Mouse (Mus musculus) frontal cortex, adult 2 months (tissue): ENCODE data around the gene Cdyl2. TPM values are rescaled to one million over a fixed set of nuclear protein-coding genes. Genes with fewer than 3 reads are reported as not detected.
A peak's percentile ranks its signal among the peaks of the same experiment; 100 is the strongest.

ENCODE experiments used
- DNase-seq, 2 experiments: peaks; one replicate each; pipeline ENCODE4 v3.0.0; 2022; ENCODE audit warnings: low spot score in 1 of 2; ENCODE audit errors: extremely low spot score in 1 of 2
- polyA plus RNA-seq: library from polyadenylated mRNA; depleted of rRNA; stranded (reverse); fragments of >200 nt; gene quantifications from 2 replicates; pipeline ENCODE4 v1.2.3, GENCODE M21; 2012; rRNA removed

The Cdyl2 gene
- 3.6 and 3.7 TPM in 2 replicates for polyA plus RNA-seq

DNA sequence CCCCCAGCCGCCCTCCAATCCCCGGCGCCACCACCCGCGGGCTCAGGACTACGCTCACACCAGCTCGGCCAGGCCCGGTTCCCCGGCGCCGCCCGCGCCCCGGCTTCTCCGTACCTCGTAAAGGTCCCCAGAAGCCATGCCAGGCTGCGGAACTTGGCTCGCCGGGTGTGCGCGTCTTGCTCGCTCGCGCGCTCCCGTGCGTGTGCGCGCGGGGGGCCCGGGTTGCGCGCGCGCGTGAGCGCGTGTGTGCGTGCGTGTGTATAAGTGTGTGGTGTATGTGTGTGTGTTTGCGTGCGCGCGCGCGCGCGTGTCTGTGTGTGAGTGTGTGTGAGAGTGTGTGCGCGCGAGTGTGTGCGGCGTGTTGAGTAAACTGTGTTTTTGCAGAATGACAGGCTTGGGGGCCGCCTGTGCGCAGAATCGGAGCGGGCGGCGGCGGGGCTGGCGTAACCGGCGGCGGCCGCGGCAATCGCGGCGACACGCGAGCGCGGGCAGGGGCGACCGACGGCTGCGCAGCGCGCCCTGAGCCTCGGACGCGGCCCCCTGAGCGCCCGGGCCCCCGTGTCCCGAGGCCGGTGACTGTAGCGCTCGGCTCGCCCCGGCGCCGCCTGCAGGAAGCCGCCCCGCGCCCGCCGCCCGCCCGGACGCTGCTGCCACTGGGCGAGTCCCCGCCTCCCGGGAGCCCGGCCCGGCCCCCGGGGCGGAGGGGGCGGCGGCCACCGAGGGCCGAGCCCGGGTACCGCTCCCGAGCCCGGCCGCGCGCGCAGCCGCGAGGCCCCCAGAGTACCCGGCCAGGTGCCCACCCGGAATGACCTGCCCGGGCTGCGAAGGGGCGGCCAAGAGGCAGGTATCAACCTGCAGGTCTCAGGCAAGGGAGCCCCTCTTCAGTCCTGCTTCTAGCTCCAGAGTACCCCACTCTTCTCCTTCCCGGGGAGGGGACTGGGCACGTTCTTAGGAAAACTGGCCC is at the start of gene Cdyl2:
Cdyl2 (minus strand) TSS at position 308 of the 964 bp plus-strand sequence.
- DNase-seq: peak; percentile 69 to 84

DNA sequence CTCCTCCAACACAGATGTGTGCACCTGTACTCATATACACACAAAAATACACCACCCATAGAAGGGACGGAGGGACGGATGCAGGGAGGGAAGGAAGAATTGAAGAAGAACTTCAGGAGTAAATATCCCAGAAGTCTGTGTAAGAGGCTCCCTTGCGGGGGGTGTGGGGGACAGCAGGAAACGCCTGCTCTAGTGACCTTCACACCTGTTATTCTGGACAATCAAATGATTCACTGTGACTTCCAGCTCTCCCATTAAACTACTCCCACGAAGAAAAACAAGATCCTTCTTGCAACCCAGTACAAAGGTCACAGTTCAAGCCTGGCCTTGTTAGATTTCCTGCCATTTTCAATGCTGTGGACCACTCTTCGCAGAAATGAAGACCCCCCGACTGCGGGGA is 47.8 kb upstream of the Cdyl2 start:
- DNase-seq: no peak

DNA sequence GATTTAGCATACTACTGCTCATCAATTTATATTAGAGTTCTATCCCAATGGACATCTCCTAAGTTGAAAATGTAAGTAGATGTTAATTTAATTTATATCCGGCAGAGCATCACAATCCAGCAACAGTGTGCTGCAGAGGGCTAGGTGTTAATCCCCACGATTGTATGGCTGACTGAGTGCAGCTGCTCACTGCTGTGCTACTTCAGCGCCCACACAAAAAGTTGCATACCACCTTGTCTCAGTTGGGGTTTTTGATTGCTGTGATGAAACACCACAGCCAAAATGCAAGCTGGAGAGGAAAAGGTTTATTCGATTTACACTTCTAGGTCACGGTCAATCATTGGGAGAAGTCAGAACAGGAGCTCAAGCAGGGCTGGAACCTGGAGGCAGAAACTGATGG is 41.4 kb upstream of the Cdyl2 start:
- DNase-seq: no peak

GRCm38 (mm10) chr8:116772727-116773126 is 39.9 kb upstream of the Cdyl2 start:
- no peak for DNase-seq

GRCm38 (mm10) chr8:116771797-116772343 is 39.1 kb upstream of the Cdyl2 start:
- no peak for DNase-seq

DNA sequence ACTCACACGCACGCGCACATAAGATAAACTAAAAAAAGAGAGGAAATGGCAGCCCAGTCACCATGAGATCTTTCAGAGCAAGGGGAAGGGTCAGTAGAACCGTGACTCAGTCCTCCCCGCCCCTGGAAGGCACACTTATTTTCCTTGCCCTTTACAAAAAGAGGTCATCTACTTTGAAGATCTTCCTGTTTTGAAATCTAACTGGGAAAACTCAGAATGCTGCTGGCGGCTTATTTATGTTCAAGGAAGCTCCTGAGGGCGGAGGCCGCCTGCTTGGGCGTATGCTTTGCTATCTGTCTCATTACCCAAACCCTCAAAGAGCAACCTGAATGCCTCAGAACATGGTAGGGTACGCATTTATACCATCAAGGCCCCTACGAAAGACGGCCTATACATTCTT is 38.0 kb upstream of the Cdyl2 start:
- DNase-seq: no peak

DNA sequence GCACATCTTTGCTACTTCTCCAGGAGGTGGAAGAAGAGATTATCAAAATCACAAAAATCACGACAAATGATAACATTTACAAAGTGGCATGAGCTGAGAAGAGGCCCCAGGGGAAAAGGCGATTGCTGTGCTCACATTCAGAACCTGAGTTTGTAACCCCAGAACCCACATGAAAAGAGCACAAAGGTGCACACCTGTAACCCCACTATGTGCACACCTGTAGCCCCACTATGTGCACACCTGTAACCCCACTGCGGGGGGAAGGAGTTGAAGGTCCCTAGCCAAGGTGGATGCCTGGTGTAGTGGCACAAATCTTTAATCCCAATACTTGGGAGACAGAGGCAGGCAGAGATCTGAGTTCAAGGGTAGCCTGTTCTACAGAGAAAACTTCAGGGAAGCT is 23.4 kb upstream of the Cdyl2 start:
- no peak for DNase-seq

- peak in 1 of 2 experiments; percentile 48 for DNase-seq
Observed at GRCm38 (mm10) chr8:116755557-116755956, 22.8 kb upstream of the Cdyl2 start.

DNA sequence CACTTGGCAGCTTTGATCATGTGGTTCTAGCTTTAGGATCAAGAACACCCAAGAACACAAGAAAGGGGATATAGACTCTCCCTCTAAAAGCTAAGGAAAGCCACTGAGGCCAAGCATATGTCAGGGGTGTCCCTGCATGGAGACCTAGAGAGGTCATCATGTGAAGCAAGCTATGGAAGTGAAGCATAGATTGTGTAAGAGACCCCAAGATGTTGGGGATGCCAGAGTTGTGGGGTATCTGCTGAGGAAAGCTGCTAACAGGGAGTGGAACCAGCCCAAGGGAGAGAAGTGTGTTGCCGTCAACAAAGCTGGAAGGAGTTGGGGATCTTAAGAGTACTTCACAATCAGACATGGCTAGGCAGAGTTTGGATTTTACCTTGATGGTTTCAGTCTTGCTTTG is 7.9 kb upstream of the Cdyl2 start:
- no peak for DNase-seq

- peak in 1 of 2 experiments; percentile 65 for DNase-seq
Observed at GRCm38 (mm10) chr8:116735306-116735705, 2.5 kb upstream of the Cdyl2 start.

DNA sequence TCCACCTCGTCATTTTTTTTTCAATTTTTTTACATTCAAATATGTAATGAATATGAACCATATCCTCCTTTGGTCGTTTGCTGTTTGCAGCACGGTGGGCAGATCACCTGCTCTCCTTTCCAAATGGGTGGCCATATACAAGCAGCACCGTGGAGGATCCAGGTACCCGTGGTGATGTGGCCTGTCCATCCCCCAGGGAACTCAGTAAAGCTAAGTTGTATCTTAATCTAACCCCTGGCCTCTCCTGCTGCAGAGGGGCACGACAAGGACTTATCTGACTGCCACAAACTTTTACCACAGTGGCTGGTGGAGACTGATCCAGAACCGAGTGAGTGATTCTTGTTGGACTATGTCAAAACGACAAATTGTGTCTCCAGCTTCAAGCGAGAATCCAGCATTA is 1.4 kb upstream of the Cdyl2 start:
- no peak for DNase-seq

GRCm38 (mm10) chr8:116733648-116734014 is 840 bp upstream of the Cdyl2 start:
- no peak for DNase-seq

DNA sequence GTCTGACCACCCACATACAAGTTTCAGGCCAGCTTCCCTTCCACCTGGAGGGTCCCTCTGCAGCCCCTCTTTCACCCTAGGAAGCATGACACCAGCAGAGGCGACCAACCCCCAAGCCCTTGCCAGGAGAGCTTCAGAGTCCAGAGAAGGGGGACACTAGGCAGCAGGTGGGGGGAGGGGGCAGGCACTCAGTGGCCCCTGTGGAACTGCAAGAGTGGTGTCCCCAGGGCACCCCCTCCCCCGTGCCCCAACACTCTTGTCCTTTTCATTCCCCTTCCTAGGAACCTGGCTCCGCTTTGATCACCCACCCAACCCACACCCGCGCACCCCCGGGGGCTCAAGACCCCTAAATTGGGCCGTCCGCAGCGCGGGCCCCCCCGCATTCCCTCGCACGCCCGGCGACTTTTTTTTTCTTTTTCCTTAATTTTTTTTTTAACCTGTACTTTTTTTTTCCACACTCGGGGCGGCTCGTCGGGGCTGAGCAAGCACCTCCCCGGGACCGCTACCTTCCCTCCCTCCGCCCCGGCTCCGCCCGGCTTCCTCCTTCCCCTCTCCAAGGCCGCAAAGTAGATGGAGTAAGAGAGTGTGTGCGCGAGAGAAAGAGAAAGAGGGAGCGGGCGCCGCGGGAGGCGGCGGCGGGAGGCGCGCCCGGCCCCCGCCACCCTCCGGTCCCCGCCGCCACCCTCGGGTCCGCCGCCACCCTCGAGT is 661 bp downstream of the Cdyl2 start:
- no peak for DNase-seq

- DNase-seq: no peak
Observed at GRCm38 (mm10) chr8:116721451-116721850, 11.3 kb downstream of the Cdyl2 start.

GRCm38 (mm10) chr8:116707496-116707895 is 25.3 kb downstream of the Cdyl2 start:
- DNase-seq: no peak

DNA sequence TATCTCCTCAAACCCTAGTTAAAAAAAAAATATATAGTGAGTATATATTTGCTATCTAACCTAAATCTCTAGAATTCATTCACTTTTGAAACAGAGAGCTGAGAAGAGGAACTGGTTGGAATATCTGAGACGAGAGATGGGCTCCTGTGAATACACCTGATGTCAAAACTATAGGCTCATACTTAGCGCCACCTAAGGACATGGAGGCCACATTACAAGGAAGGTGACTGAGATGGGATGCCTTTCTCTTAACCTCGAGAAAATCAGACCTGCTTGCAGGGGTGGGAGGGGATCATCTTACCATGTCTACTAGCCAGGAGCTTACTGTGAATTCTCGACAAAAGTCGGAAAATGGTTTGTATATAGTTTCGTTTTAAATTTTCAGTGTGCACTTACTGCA is 30.3 kb downstream of the Cdyl2 start:
- no peak for DNase-seq

DNA sequence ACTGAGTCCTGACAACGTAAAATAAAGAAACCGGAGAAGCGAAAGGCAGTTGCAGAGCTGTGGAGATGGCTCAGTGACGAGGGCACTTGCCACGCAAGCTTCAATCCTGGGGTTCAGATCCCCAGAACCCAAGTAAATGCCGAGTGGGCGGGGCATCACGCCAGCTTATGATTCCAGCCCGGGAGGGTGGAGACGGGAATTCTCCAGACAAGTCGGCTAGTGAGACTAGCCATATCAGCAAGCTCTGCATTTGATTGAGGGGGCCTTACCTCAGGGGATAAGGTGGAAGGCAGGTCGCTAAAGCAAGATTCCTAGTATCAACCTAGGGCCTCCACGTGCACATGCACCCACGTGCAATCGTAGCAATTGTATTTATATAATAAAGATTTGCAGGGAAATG is 39.9 kb downstream of the Cdyl2 start:
- no peak for DNase-seq

GRCm38 (mm10) chr8:116689741-116690140 is 43.0 kb downstream of the Cdyl2 start:
- DNase-seq: no peak

DNA sequence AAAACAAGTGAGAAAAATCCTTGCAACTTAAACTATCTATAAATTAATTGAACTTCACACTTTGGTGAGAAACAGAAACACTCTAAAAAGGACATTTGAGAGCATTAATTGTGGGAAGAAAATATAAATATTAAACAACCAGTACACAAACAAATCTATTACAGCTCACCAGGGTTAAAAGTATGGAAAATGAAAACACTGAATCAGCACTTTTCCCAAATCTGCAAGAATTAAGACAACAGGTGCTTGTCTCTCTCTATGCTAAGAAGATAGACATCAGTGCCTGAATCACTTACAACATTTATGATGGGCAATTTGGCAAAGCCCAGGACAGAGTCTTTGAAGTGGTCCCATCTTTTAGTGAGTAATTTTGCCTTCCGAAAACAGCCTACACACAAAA is 56.6 kb downstream of the Cdyl2 start:
- DNase-seq: no peak

GRCm38 (mm10) chr8:116673966-116674805 is 58.6 kb downstream of the Cdyl2 start:
- DNase-seq: peak; percentile 41 to 71

DNA sequence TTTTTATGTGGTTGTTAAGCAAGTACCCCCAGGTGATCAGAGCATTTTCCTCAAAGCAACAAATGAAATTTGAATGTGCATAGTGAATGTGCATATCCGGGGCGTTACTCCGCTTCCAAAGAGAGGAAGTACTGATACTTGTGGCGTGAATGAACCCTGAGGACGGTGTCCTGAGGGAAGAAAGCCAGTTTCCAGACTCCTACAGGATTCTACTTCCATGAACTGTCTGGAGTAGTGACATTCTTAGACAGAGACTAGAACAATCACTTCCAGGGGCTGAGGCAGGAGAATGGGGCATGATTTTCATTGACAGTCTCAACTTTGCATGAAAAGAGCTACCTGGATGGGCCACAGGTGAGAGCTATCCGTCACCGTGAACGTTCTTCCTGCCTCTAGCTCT is 59.3 kb downstream of the Cdyl2 start:
- DNase-seq: no peak
